ENCODE assay signal across 1 mouse cellular context in the genomic region with DNA sequence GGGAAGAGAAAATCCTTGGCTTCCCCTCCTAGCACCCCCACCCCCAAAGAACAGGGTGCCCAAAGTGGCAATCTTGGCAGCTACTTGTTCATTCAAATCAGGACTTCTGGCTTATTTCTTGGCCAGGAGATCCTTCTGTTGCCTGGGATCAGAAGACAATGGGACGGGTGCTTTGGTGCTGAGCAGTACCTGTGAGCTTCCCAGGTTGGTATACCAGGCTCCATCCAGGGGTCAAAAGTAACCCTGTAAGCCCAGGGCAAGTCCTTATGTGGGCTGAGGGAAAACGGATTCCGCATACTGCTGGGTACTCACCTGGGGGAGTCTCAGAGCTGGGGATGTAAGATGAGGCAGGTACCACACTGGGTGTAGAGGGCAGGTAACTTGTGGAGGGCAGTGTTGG.
TF ChIP-seq lines count a peak whose summit lies in the region.

No protein-coding gene starts in this region.

TF ChIP-seq in MEL, 35 proteins besides CTCF, POLR2A, EP300 and RAD21:
- TF ChIP-seq CHD1 (IDR thresholded peaks at IDR 0.05; ENCODE audit: low read depth, low read length) (no peak), SMC3 (IDR thresholded peaks at IDR 0.05; ENCODE audit: low read depth, low read length) (no peak), MEF2A (IDR thresholded peaks at IDR 0.05; ENCODE audit: extremely low read depth, insufficient replicate concordance, low read depth, low read length, poor library complexity, severe bottlenecking) (no peak), E2F4 (IDR thresholded peaks at IDR 0.05; ENCODE audit: borderline replicate concordance, low read depth, low read length) (no peak), POLR2AphosphoS2 (IDR thresholded peaks at IDR 0.05; ENCODE audit: low read length) (peak; percentile 14; the same call in 1 of the 2 replicates), ETS1 (IDR thresholded peaks at IDR 0.05; ENCODE audit: low read depth, low read length) (no peak), MAZ (IDR thresholded peaks at IDR 0.05; ENCODE audit: low read depth, low read length) (no peak)
